Mouse (Mus musculus) left cerebral cortex, postnatal 25 days (tissue): ENCODE measurements at regions not wholly inside any gene's neighbourhood (a gene's known extent, or its start where the extent isn't known, plus 50 kb on each side); places are given as distances from the start of the nearest gene placed in this dataset.
A peak's percentile ranks its signal among the peaks of the same experiment; 100 is the strongest.

ENCODE experiments used
- DNase-seq, 2 experiments: peaks; one replicate each; pipeline ENCODE4 v3.0.0; 2022; ENCODE audit warnings: low spot score in 2 of 2, mixed read lengths in 1 of 2
- intact Hi-C: fragments of 180-260 bp; cut with DNase I; formaldehyde crosslinking; loops from one replicate; pipeline ENCODE4 v1.15.1; 2025

DNA sequence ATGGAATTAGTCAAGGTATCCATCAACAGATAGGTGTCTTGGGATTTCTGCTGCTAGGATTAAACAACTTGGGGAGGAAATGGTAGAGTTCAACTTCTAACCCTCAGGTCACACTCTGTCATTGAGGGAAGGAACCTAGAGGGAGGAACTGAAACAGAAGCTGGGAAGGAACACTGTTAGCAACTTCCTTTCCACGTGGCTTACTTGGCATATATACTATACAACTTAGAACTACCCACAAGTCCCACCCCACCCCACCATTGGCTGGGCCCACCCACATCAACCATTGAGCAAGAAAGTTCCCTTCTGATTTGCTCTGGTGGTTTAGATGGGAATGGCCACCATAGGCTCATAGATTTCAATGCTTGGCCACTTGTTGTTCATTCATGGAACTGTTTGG, 251.8 kb upstream of the Arid1b start:
- no peak for DNase-seq
- intact Hi-C loops = no loop called here

GRCm38 (mm10) chr17:4762956-4763355, 231.2 kb upstream of the Arid1b start:
- no peak for DNase-seq
- intact Hi-C loops = no loop called here

DNA sequence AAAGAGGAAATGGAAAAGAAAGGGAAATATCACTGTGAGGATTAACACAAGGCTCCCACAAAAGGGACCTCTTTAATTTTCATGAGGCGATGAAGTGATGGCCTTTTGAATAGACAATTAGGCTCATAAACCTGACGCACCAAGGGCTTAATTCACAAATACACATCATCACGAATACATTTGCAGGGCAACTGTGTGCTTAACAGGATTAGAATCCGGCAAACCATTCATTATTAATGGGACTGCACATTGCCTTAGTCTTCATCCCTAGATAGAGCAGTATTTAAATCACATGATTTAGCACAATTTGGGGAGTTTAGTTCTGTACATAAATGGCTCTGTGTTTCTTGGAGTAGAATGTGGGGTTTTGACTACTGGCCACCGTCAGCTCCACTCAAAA, 228.4 kb upstream of the Arid1b start:
- intact Hi-C loops = no loop called here
- no peak for DNase-seq

DNA sequence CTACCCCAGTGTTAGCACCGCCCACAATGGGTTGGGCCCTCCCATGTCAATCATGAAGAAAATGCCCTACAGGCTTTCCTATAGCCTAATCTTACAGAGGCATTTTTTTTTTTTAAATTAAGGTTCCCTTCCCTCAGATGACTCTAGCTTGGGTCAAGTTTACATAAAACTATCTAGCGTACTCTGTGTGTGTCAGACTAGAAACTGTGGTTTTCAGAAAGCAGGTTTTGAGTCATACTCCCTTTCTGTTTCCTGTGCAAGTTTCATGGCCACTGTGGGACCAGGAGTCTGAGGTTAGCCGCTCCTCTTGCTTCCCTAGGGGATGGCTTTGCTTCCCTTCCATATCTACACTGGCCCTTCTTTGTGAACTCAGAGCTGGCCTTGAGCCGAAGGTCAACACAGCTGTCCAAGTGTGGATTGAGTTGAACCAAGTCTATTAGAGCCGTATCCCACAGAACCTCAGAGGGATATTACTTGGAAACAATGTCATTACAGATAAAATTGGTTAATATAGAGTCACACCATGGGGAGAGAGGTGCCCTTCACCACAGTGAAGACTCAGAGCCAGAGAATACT, 226.1 kb upstream of the Arid1b start:
- no peak for DNase-seq
- intact Hi-C loops = no loop called here

DNA sequence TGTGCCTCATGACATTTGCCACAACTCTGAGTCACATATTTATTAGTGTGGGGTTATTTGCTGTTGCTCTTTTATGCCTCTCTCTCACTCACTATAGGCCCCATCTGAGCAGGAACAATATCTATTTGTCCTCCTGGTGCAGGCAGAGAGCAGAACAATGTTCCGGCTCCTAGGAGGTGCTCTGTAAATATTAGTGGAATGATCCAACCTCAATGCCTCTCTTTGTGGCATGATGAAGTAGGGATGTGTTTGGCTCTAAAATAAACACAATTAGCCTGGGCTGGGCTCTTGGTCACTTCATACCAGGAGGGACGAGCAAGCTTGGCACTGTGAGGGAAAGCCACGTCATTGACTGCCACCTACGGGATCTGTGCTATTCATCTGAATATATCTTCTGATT, 224.8 kb upstream of the Arid1b start:
- DNase-seq = no peak
- intact Hi-C loops = no loop called here

DNA sequence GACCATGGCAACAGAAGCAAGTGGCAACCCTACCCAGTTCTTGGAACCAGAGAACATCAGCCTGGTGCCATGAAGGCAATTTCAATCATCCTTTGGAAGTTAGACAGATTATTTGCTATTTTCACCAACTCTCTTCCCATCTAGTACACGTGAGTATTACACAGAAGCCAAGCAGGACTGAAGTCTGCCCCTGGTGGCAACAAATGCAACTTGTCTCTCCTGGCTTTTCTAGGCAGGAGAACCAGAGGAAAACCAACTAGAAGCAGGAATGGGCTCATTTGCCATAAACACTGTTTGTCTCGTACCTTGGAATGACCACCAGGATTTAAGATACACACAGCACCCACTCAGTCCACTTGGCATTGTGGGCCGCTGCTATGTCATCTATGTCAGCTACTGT, 224.1 kb upstream of the Arid1b start:
- no peak for DNase-seq
- intact Hi-C loops = no loop called here

DNA sequence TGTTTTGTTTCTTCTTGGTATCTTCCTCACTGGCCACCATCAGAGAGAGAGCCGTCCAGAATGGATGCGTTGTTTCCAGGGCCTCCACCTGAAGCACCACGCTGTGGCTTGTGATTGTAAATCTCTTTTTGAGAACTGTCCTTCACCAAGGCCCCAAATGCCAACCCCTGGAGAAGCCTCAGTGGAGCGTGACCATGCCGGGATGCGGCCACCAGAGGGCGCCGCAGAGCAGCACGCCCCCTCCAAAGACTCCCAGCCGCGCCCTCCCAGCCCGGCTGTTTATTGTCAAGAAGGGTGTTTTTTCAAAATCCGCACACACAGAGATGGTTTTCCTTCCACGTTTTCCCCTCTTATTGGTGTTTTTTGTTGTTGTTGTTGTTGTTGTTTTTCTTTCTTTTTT, 216.0 kb upstream of the Arid1b start:
- peak; percentile 37 to 51 for DNase-seq
- intact Hi-C loops = loop anchor here (1.0 to 2.0 kb wide), 2 partner anchors 130 to 217 kb away; partner anchors contain the start of gene Arid1b

- intact Hi-C loops = loop anchor here (2.0 kb wide), 1 partner anchor 216 kb away; the partner anchor contains the start of gene Arid1b
Observed at GRCm38 (mm10) chr17:4779017-4779416, 215.1 kb upstream of the Arid1b start.

DNA sequence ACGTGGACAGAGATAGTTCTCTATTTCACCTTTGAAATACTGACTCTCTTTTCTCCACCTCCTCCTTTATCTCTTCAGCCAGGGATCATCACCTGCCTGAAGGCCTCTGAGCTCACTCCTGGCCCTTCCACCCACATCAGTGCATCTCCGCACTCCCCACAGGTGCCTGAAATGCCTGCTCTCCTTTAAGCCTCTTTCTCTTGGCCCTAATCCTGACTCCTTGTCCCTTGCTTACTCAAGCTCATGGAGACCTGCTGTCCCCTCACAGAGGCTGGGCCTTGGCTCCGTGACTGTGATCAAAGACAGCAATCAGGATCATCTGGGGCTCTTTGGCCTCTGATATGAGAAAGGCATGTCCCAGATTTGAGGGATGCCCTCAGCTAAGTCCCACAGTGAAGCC, 212.5 kb upstream of the Arid1b start:
- no peak for DNase-seq
- intact Hi-C loops = no loop called here

More at GRCm38 (mm10) chr17:4779017-4779416, 215.1 kb upstream of the Arid1b start:
- no peak for DNase-seq

- DNase-seq = no peak
- intact Hi-C loops = no loop called here
Observed at GRCm38 (mm10) chr17:4784296-4784695, 209.8 kb upstream of the Arid1b start.

- DNase-seq = peak in 1 of 2 experiments; percentile 32
- intact Hi-C loops = no loop called here
Observed at GRCm38 (mm10) chr17:4785281-4785839, 208.8 kb upstream of the Arid1b start.

GRCm38 (mm10) chr17:4786524-4786923, 207.6 kb upstream of the Arid1b start:
- intact Hi-C loops = no loop called here
- no peak for DNase-seq

GRCm38 (mm10) chr17:4791873-4792272, 202.3 kb upstream of the Arid1b start:
- intact Hi-C loops = no loop called here
- no peak for DNase-seq

DNA sequence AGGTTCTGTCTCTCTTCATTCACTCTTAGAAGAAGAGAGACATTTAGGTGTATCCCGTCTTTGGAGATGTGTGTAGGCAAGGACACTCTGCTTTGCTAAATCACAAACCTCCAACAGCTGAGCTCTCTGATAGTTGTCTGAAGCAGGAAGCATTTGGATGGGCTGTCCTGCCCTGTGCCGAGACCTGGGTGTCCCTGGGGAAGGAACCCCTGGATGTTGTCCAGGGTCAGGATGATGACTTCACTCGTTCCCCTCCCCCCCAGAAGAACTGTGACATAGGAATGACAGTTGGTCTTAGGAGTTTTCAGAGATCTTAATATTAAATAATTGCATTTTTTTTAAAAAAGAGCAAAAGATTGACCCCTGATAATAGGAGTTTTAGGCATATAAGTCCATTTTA, 197.9 kb upstream of the Arid1b start:
- no peak for DNase-seq
- intact Hi-C loops = no loop called here

DNA sequence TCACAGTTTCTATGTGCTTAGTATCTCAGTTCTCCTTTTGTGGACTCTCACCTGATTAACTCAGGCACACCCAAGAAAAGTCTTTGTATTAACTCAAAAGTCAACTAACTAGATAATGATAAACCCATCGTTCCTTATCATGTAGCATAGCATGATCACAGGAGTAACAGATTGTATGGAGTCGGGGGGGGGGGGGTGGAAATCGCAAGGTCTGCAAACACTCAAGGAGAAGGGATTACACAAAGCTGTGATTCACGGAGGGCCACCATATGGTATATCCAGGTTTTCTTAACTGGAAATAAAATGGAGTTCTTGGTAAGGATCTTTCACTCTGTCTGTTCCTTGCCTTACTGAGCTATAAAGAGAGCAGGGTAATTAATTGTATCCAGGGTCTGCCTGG, 190.1 kb upstream of the Arid1b start:
- intact Hi-C loops = no loop called here
- peak in 1 of 2 experiments; percentile 13 for DNase-seq

GRCm38 (mm10) chr17:4806051-4806450, 188.1 kb upstream of the Arid1b start:
- DNase-seq = no peak
- intact Hi-C loops = no loop called here

GRCm38 (mm10) chr17:4808926-4809325, 185.2 kb upstream of the Arid1b start:
- intact Hi-C loops = no loop called here
- no peak for DNase-seq

DNA sequence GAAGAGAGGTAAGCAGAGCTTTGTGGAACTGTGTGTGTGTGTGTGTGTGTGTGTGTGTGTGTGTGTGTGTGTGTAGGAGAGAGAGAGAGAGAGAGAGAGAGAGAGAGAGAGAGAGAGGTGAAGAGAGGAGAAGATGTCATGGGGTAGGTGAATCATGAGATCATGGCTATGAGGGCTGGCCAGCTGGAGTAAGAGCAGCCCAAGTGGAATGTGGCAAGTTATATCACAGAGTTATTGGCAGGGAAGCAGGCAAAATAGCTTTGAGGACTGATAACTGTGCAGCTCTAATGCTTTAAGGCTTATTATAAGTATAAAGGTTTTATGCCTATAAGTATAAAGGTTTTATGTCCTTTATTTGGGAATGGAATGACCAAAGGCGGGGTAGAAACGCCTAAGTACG, 180.9 kb upstream of the Arid1b start:
- DNase-seq = no peak
- intact Hi-C loops = no loop called here

DNA sequence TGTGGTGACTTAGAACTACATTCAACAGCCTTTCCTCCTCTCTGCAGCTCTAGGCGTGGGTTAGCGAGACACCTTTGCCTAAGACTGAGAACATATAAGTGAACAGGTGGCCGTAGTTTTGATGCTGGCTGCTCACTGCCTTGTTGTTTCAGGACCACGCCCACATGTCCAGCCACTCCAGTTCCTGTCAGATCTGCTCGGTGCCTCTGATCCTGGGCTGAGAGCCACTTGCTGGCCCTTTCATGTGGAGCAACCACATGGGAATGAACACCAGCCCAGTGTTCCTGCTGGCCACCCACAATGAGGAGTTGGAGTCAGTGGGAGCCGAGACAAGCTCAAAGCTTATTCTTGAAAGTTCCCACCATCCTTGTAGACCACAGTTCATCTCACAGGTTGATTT, 180.5 kb upstream of the Arid1b start:
- DNase-seq = no peak
- intact Hi-C loops = no loop called here

DNA sequence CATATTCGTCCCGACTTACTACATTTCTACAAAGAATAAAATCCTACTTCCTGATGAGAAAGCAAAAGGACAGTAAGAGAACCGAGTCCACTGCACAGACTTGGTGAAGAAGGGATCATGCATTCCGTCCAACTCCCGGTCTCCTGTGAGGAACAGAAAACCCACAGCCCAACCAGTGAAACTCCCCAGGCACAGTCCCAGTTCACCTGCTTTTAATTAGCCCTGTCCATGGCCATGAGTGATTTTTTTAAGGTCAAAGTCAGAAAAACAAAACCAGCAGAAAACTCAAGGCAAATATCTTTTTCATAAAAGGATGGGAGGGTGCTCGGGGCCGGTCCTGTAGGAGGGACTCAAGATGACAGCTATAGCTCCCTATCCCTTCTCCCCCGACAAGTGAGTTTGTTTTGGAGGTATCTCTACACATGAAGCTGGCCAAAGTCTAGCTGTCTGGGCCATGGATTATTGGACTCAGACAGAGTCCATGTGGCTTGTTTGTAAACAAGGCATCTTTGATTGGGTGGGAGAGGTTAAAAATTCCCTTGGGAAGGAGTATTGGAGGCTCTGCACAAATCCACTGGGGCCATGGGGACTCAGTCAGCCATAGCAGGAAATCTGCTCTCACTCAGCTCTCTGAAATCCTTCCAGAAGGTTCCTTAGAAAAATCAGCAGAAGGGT, 168.8 kb upstream of the Arid1b start:
- intact Hi-C loops = no loop called here
- no peak for DNase-seq

GRCm38 (mm10) chr17:4834065-4834464, 160.1 kb upstream of the Arid1b start:
- intact Hi-C loops = no loop called here
- DNase-seq = peak in 1 of 2 experiments; percentile 11
